Mouse (Mus musculus) lung, postnatal 36 days (tissue): ENCODE results near the gene Nfam1.
A peak's percentile ranks its signal among the peaks of the same experiment; 100 is the strongest.

Experiments used
- DNase-seq: peaks from one replicate; pipeline ENCODE4 v3.0.0; 2022; ENCODE audit warnings: mixed read lengths

Gene Nfam1

DNA sequence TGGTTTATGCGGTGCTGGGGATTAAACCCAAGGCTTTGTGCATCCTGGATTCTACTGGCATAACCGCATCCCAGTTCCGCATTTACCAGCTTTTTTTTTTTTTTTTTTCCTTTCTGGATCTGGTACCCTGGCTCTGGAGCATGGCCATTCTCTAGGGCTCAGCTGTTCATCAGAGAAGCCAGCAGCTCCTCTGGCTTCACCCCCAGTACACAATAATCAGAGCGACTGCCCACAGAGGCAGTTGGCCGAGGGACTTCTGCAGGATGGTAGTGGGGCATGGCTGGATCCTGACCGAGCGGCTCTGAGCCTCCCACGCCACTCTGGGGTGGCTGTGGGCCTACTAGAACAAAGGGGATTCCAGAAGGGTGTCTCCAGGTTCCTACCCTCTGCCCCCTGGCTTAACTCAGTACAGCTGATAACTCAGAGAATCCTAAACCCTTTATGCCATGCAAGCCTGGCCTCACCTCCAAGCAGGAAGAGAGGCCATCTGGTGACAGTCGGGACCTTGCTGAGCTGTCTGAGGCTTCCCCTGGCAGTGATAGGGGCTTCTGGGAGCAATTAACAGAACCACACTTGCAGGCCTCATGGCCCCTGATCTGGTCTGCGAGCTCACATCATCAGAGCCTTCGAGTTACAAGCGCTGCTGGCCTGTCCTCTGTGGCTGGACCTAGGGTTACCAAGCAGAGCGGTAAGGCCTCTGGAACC is 40.9 kb downstream of the Nfam1 start:
- no peak for DNase-seq

DNA sequence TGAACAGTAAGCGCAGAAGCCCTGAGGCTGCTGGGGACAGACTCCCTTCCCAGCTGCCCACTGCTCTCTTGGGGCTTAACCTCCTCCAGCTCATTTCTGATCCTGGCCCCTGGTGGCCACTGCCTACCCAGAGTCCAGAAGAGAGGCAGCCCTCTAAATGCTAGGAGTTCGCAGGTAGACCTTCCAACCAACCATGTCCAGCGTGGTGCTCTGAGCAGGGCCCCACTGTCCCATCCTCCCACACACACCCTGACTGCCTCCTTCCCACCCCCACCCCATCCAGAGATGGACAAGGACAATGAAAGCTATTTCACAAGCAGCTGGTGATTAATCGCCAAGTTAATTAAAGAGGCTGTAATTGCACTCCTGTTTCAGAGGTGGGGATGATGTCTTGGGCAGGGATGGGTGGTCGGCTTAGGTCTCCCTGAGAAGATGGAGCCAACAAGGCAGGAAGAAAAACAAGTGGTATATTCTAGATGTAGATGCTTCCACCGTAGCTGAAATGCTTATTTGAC is 43.9 kb downstream of the Nfam1 start:
- DNase-seq, result no peak

DNA sequence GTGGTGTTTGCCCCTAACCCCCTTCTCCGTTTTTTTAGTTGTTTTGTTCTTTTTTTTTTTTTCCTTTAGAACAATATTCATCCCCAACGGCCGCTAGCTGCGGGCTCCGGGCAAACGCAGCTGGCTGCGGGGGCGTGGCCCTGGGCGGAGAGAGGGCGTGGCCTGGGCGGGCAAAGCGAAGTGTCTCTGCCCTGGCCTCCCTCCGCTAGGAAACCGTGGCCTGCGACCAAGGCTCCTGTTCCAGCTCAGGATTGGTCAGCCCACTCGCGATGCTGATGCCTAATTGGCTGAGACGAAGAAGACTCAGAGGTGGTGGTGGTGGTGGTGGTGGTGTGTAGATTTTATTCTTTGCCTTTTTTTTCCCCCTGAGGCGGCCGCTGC is 45.4 kb downstream of the Nfam1 start, which contains the start of gene Tcf20:
TSS of gene Tcf20 (minus strand) at position 141 of the 381 bp plus-strand sequence.
- DNase-seq, result peak; percentile 96

DNA sequence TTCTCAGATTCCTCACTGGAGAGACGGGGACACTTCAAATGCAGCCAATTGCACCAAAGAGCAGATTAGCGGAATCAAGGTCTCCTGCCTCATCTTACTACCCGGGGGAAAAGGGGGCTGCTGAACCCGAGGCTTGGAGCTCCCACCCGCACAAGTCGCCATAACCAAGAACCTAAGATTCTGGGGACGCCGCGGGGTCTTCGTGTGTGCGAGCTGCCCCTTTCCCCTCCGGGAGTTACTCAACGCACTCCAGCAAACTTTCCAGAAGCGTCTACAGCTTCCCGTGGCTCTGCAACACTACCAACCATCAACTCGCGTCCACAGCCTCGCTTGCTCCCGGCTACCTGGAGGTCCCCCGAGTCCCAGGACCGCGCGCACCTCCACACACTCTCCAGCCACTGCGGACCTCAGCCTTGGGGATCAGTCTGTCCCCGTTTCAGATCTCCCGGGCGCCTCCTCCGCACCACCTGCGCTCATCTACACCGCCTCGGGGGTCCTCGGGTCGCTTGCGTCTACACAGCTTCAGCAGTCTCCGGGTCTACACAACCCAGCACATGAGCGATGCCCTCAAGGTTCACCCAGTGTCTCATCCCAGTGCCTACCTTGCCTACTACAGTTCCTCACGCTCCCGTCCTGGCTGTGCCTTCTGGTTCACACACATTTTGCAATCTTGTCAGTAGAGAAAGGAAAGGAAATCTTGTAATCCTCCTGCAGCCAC is 45.9 kb downstream of the Nfam1 start:
- DNase-seq, result no peak

DNA sequence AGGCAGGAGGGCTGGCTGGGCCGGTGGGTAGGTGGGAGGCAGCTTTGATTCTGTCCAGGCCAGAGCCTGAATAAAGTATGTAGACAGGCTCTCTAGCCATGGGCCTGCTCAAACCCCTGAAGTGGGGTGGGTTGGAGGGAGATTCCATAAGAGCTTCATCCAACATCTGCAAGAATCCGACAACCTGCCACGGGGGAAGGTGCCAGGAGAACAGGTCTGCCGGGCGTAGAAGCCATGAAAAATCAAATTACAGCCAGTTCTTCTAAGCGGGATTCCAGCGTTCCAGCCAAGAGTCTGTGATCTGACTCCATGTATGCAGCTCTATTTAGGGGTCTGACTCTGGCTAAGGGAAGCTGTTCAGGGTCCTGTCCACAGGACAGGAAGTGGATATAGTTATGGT is 48.5 kb downstream of the Nfam1 start:
- no peak for DNase-seq

DNA sequence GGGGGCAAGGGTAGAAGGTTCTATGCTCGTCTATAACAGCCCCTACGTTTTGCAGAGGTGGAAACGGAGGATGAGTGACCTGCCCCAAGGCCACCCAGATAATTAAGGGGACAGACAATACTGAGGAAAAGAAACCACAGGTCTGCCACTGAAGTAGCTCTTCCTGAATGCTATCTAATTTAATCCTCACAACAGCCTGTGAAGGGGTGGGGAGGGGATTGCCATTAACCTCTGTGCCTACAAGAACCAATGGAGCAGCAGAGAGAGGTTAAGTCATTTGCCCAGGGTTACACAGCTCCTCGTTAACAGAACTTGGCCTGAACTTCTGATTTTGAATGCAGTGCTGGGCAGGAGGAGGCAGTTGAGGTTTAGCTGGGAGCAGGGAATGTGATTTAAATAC is 49.0 kb downstream of the Nfam1 start:
- no peak for DNase-seq

- no peak for DNase-seq
These were observed 49.6 kb downstream of the Nfam1 start for GRCm38 (mm10) chr15:82983416-82984026.

DNA sequence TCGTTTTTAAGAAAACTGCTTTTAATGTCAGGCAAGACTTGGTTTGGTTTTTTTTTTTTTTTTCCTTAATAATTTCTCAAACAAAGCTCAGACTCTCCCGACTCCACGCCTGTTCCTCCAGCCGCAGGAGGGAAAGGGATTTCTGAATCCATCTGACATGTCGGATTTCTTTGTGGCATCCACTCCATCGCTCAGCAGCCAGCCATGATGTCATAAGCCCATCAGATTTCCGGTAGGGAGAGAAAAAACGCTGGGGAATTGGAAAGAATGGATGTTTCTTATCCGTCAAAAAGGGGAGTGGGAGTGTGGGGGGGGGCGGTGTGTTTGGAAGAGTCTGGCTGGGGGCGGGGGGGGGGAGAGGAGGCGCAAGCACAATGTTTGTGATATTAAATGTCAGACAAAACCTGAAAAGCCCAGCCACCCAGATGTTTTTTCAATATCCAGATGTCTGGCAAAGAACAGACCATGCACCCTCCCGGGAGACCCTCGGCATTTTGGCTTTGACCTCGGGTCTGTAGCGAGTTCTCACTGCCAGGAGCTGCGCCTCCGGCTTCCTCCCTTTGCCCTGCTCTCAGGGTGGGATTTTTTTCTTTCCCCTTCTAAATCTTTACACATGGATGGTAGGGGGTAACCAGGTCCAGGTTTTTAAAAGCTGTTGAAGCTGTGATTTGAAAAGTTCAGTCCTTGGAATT is 50.2 kb downstream of the Nfam1 start:
- no peak for DNase-seq

GRCm38 (mm10) chr15:82981676-82982520 is 51.2 kb downstream of the Nfam1 start:
- no peak for DNase-seq

DNA sequence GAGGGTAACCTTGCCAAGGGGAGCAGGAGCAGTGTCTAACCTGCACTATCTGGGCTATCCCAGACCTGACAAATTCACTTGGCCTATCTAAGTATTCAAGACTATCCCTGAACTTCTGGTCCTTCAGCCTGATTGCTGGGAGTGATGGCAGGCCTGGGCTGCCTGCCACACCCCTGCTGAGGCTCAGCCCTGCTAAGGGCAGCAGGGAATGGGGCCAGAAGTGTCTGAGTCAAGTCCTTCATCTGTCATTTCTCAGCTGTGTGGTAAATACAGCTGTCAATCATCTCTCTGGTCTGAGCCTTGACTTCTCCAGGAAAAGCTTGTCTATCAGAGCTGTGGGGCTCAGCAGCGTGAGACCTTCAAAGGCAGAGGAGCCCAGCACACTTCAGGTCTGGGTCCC is 53.6 kb downstream of the Nfam1 start:
- DNase-seq, result no peak

- DNase-seq, result no peak
These were observed 58.6 kb downstream of the Nfam1 start for GRCm38 (mm10) chr15:82974471-82974870.

DNA sequence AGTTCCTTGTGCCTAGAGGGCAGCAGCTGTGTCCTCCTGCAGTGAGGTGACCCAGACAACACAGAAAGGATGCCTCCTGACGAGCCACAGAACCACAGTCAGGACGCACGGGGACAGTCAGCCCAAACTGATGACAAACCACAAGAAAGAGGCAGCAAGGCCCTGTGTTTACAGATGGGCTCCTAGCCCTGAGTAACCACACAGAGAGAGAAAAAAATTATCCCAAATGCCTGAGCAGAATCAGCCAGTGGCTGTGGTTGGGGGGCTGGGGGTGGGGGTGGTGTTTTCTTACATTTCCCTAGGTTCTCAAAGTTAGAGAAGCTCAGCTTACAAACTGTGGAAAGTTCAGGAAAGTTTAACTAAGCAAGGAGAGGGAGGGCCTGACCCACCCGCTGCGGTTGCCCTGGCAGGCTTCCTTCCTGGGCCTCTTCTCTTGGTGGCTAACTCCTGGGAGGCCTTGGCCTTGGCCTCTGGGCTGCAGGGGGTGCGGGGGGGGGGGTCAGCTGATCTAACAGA is 63.8 kb downstream of the Nfam1 start:
- no peak for DNase-seq

- DNase-seq, result no peak
These were observed 64.7 kb downstream of the Nfam1 start for GRCm38 (mm10) chr15:82968449-82968848.

- DNase-seq, result no peak
These were observed 65.2 kb downstream of the Nfam1 start for GRCm38 (mm10) chr15:82967947-82968346.

- no peak for DNase-seq
These were observed 68.8 kb downstream of the Nfam1 start for GRCm38 (mm10) chr15:82964266-82964825.

GRCm38 (mm10) chr15:82963556-82964156 is 69.5 kb downstream of the Nfam1 start:
- no peak for DNase-seq

DNA sequence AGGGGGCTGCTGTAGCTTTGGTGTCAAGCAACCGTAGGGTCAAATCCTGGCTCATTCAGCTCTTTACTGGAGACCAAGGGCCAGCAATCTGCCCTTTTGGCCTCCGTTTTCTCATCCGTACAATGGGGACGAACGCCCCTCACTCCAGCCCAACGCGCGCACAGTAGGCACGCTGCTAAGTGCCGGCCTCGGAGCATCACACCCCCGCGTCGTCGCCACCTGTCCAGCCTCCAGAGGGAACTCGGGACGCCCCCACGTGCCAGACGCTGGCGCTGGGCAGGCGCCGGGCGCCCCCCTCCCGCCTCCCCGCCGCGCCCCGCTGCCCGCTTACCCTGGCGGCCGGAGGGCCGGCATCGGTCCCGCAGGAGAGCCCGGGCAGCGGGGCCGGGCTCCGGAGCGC is 70.0 kb downstream of the Nfam1 start:
- no peak for DNase-seq

- no peak for DNase-seq
These were observed 70.6 kb downstream of the Nfam1 start for GRCm38 (mm10) chr15:82962536-82962935.

DNA sequence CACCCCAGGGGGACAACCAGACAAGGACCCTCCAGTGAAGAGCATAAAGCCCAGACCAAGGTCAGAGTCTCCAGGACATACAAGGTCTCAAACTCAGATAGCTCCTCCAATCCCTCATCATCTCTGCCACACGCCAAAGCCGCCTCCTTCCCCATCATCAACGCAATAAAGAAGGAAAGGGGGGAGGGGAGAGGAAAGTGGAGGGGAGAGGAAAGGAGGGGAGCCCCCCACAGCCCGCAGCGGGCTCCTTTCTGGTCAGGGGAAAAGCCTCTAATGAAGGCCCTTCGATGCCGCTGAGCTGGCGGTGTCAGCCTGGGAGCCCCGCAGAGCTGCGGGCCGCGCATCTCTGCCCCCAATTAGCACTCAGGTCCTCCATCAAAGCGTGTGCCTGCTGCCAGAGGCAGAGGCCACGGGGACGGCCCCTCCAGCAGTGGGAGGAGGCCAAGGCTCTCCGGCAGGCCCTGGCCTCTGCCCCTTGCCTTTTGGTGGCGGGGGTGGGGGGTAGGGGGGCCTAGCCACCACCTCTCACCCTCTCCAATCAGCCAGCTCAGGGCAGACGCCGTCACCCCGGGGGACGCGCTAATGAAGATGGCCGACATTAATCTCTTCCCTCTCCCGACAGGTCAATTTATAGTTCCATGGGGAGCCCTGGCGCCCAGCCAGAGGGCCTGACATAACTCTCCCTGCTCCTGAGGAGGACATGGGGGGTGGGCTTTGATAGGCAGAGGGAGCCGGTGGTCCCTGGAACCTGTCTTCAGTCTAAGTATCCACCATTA is 72.1 kb downstream of the Nfam1 start:
- DNase-seq, result no peak

GRCm38 (mm10) chr15:82959151-82959550 is 74.0 kb downstream of the Nfam1 start:
- peak; percentile 62 for DNase-seq
